Mouse (Mus musculus) spleen, adult 2 months (tissue): ENCODE data around the gene Sp1.
A peak's percentile ranks its signal among the peaks of the same experiment; 100 is the strongest.

ENCODE experiments used
- CTCF ChIP-seq: fragments of 200-500 bp; IDR thresholded peaks from 2 replicates; pipeline ENCODE4 v1.5.1; 2011; ENCODE audit warnings: mild to moderate bottlenecking, inconsistent platforms; ENCODE audit not compliant: insufficient read depth, insufficient read length, insufficient replicate concordance; ENCODE audit errors: extremely low read depth
- POLR2A ChIP-seq: fragments of 200-500 bp; IDR thresholded peaks from 2 replicates; pipeline ENCODE4 v1.6.1; 2011; ENCODE audit warnings: low read depth, low read length, inconsistent platforms

DNA sequence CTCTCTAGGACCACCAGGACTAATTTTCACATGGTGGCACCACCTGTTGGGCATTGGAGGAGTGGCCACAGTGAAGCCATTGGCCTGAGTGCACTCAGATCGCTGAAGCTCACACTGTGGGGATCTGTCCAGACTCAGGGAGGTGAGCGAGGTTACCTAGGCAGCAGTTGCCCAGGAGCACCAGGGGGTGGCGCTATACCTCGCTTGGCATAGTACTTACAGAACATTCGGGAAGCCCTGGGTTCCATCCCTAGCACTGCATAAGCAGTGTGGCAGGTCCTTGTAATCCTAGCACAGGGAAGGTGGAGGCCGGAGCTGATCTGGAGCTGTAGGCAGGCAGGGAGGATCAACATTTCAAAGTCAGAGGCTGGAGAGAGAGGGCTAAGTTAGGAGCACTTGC lies 50.0 kb downstream of the Sp1 start:
- TF ChIP-seq CTCF (peak; percentile 20; the same call in 1 of the 2 replicates), POLR2A (no peak)
